In genomic region chr3:88336058-88337013, GRCm38 (mm10) we compare ENCODE assay signal across 8 mouse cellular contexts. TPM values are rescaled to one million over a fixed set of nuclear protein-coding genes. Genes with fewer than 3 reads are reported as not detected.
A peak's percentile ranks its signal among the peaks of the same experiment; 100 is the strongest.
DNase-seq lines count a peak whose midpoint lies in the region; ATAC-seq and TF ChIP-seq lines count a peak whose summit lies in the region.

Tmem79 (minus strand) TSS chr3:88336148.
Smg5 (plus strand) TSS chr3:88336260.

- peak within 1 kb of the TSS; percentile 88 for H3K9ac ChIP-seq in forebrain, postnatal 0 days
- H3K9ac ChIP-seq in lung, embryonic 15.5 days = peak within 1 kb of the TSS; percentile 98

- H3K4me1 ChIP-seq in G1E (ENCODE audit: insufficient read depth, low read depth, low read length) = peaks cover 54% of the 10 kb centered on the region
- peaks cover 16% of the 10 kb centered on the region; the same call in 1 of the 2 replicates for H3K4me1 ChIP-seq in forebrain, postnatal 0 days (ENCODE audit: insufficient read depth)
- peaks cover 23% of the 10 kb centered on the region for H3K4me1 ChIP-seq in lung, embryonic 15.5 days

- no peaks in the 10 kb centered on the region for H3K27me3 ChIP-seq in G1E (ENCODE audit: insufficient read depth, low read length)
- H3K27me3 ChIP-seq in forebrain, postnatal 0 days (ENCODE audit: insufficient read depth, low read length) = no peaks in the 10 kb centered on the region
- H3K27me3 ChIP-seq in lung, embryonic 15.5 days = no peaks in the 10 kb centered on the region

- H3K9me3 ChIP-seq in G1E (replicated peaks) = no peaks in the 10 kb centered on the region
- no peaks in the 10 kb centered on the region for H3K9me3 ChIP-seq in forebrain, postnatal 0 days (ENCODE audit: low read length)
- no peaks in the 10 kb centered on the region for H3K9me3 ChIP-seq in lung, embryonic 15.5 days

- WGBS in forebrain, postnatal 0 days = 4% methylated on average over 58 of the region's 66 CpGs
- WGBS in lung, embryonic 15.5 days = under 1% methylated on average over 56 of the region's 66 CpGs

- peak within 1 kb of the TSS; percentile 78 for H3K4me2 ChIP-seq in forebrain, postnatal 0 days (ENCODE audit: low read depth)
- H3K4me2 ChIP-seq in lung, embryonic 15.5 days = peak within 1 kb of the TSS; percentile 71

- H3K27ac ChIP-seq in forebrain, postnatal 0 days (ENCODE audit: low read depth, low read length) = peak within 1 kb of the TSS; percentile 95
- H3K27ac ChIP-seq in lung, embryonic 15.5 days = peak within 1 kb of the TSS; percentile 94

- ATAC-seq in G1E (ENCODE audit: extremely low read depth, insufficient number of reproducible peaks, low FRiP score, poor library complexity, severe bottlenecking) = peak; percentile 64
- peak; percentile 98 for ATAC-seq in forebrain, postnatal 0 days
- peak; percentile 93 for ATAC-seq in lung, embryonic 15.5 days (ENCODE audit: borderline replicate concordance, extremely low read depth, low FRiP score, low TSS enrichment)

- peaks cover 47% of the 10 kb centered on the region for H3K36me3 ChIP-seq in G1E (replicated peaks)
- no peaks in the 10 kb centered on the region for H3K36me3 ChIP-seq in forebrain, postnatal 0 days (ENCODE audit: insufficient read depth)
- 0 out of 2 replicates have a peak, but pooled peaks cover 2% of the 10 kb centered on the region for H3K36me3 ChIP-seq in lung, embryonic 15.5 days

- TF ChIP-seq CTCF in G1E (IDR thresholded peaks at IDR 0.05; ENCODE audit: low read depth, low read length) = no peak
- no peak for TF ChIP-seq CTCF in forebrain, postnatal 0 days (IDR thresholded peaks at IDR 0.05; ENCODE audit: low read depth)

- peak within 1 kb of the TSS; percentile 86 for H3K4me3 ChIP-seq in G1E (ENCODE audit: low read depth, low read length)
- peak within 1 kb of the TSS; percentile 89 for H3K4me3 ChIP-seq in forebrain, postnatal 0 days (ENCODE audit: low read depth, low read length)
- peak within 1 kb of the TSS; percentile 82 for H3K4me3 ChIP-seq in lung, embryonic 15.5 days

- peak; percentile 95 for DNase-seq in G1E (ENCODE audit: low spot score)
- peak; percentile 95 for DNase-seq in cerebellum, adult 18-20 months
- peak; percentile 96 for DNase-seq in forebrain, postnatal 0 days
- peak; percentile 98 for DNase-seq in heart, postnatal 4 days
- peak; percentile 94 to 96 for DNase-seq in layer of hippocampus, adult 8-10 months (ENCODE audit: low spot score in 2 of 2)
- DNase-seq in ovary, adult 18-20 months (ENCODE audit: low spot score) = peak; percentile 93
- DNase-seq in thymus, postnatal 0 days (ENCODE audit: low spot score) = peak; percentile 96

RNA-seq across cellular contexts. Expression of gene Tmem79, which starts in this region (rescaled TPM):
- 3.8 and 8.1 TPM in 2 replicates for total RNA-seq in G1E (2014; fragmentation: Nextera tagmentation)
- 1.1 and 1.6 TPM in 2 replicates for total RNA-seq in G1E (2017)
- 1.3 and 2.7 TPM in 2 replicates for polyA plus RNA-seq in G1E (2012)
- total RNA-seq in forebrain, postnatal 0 days (2014; rRNA removed) = 0.33 and 1.5 TPM in 2 replicates
- 0.79 and 0.92 TPM in 2 replicates for polyA plus RNA-seq in forebrain, postnatal 0 days (2015; fragmentation: Nextera tagmentation; extraction: Ambion mirVana)
- 1 to 10 TPM; 1.4 to 1.6 TPM for total RNA-seq in heart, postnatal 4 days (2021)
- total RNA-seq in layer of hippocampus, adult 8-10 months (2022) = 1 to 10 TPM; 1.3 to 2.7 (median 1.7) TPM
- 7.5 and 9.5 TPM in 2 replicates for polyA plus RNA-seq in lung, embryonic 15.5 days (2015; fragmentation: Nextera tagmentation; extraction: Ambion mirVana)
- polyA plus RNA-seq in thymus, postnatal 0 days (2015; fragmentation: Nextera tagmentation; extraction: Ambion mirVana) = 3.0 and 4.1 TPM in 2 replicates

RNA-seq across cellular contexts. Expression of gene Smg5, which starts in this region (rescaled TPM):
- total RNA-seq in G1E (2014; fragmentation: Nextera tagmentation) (47.5 and 59.3 TPM in 2 replicates), G1E (2017) (53.9 and 57.6 TPM in 2 replicates)
- polyA plus RNA-seq in G1E (2012) = 56.8 and 78.5 TPM in 2 replicates
- 85.3 and 96.5 TPM in 2 replicates for total RNA-seq in forebrain, postnatal 0 days (2014; rRNA removed)
- 29.2 and 33.8 TPM in 2 replicates for polyA plus RNA-seq in forebrain, postnatal 0 days (2015; fragmentation: Nextera tagmentation; extraction: Ambion mirVana)
- 10 to 100 TPM; 53.2 to 61.3 TPM for total RNA-seq in heart, postnatal 4 days (2021)
- total RNA-seq in layer of hippocampus, adult 8-10 months (2022) = 10 to 100 TPM; 68.5 to 94.9 (median 74.2) TPM
- 49.4 and 53.1 TPM in 2 replicates for polyA plus RNA-seq in lung, embryonic 15.5 days (2015; fragmentation: Nextera tagmentation; extraction: Ambion mirVana)
- 30.0 and 35.4 TPM in 2 replicates for polyA plus RNA-seq in thymus, postnatal 0 days (2015; fragmentation: Nextera tagmentation; extraction: Ambion mirVana)

Comparison
In these comparisons a context has a peak if more than half of its experiments do, and no peak if none do; other contexts are left out.
1. Peak in every context shown above with its lines: DNase-seq, ATAC-seq, H3K4me3 ChIP-seq and H3K27ac ChIP-seq.